Mouse (Mus musculus): ENCODE data around the gene Ifna7.
"Not testable (repeated sequence)": the region's sequence is repeated elsewhere in the genome, so short reads cannot be mapped to it uniquely, and the experiment has no call there.

GRCm38 (mm10) chr4:88799365-88799764 lies 16.7 kb upstream of the Ifna7 start, which contains the start of gene Gm13285:
- not testable (repeated sequence) for TF ChIP-seq CTCF (IDR thresholded peaks at IDR 0.05; ENCODE audit: borderline replicate concordance, insufficient read depth, low read length); POLR2A (IDR thresholded peaks at IDR 0.05; ENCODE audit: low read depth, low read length)
